ENCODE assay signal across 50 mouse cellular contexts in genomic region chr7:43815211-43815610, GRCm38 (mm10). TPM values are rescaled to one million over a fixed set of nuclear protein-coding genes. Genes with fewer than 3 reads are reported as not detected.
"Had no signal": no experiment of that assay in that cellular context is flagged by ENCODE, and none has a peak within 500 bp of the region (broad histone marks: within the 10 kb centered on the region; RNA-seq: fewer than 3 reads in every experiment).

No protein-coding gene starts in this region.

- DNase-seq: heart, postnatal 10 days; heart, postnatal 14 days; heart, postnatal 36 days; kidney, adult 11 months; kidney, adult 18-20 months; kidney, adult 2 months; kidney, adult 8-10 months; kidney, adult 9 months; kidney, postnatal 10 days; kidney, postnatal 14 days; kidney, postnatal 25 days; kidney, postnatal 36 days; kidney, postnatal 4 days; layer of hippocampus, adult 9-11 months; layer of hippocampus, postnatal 36 days had no signal

- H3K4me2 ChIP-seq: heart, embryonic 11.5 days; heart, embryonic 12.5 days; heart, embryonic 13.5 days; heart, embryonic 15.5 days; hindbrain, embryonic 12.5 days; hindbrain, embryonic 13.5 days; hindbrain, embryonic 14.5 days; hindbrain, embryonic 15.5 days; intestine, embryonic 15.5 days; kidney, embryonic 15.5 days had no signal

- H3K9me3 ChIP-seq: heart, embryonic 10.5 days; heart, embryonic 12.5 days; heart, embryonic 13.5 days; heart, embryonic 15.5 days; hindbrain, embryonic 10.5 days; hindbrain, embryonic 12.5 days; hindbrain, embryonic 13.5 days; hindbrain, embryonic 15.5 days; intestine, embryonic 15.5 days; kidney, embryonic 15.5 days had no signal

- H3K4me1 ChIP-seq: heart, embryonic 10.5 days; heart, embryonic 12.5 days; heart, embryonic 13.5 days; heart, embryonic 15.5 days; hindbrain, embryonic 10.5 days; hindbrain, embryonic 12.5 days; hindbrain, embryonic 13.5 days; hindbrain, embryonic 15.5 days; intestine, embryonic 15.5 days; kidney, embryonic 15.5 days had no signal

- ATAC-seq: hindbrain, embryonic 16.5 days; hindbrain, postnatal 0 days; inflammation-experienced regulatory T-cells, adult 6 months; intestine, embryonic 15.5 days; intestine, postnatal 0 days had no signal

- H3K36me3 ChIP-seq: heart, embryonic 10.5 days; heart, embryonic 12.5 days; heart, embryonic 13.5 days; heart, embryonic 15.5 days; hindbrain, embryonic 10.5 days; hindbrain, embryonic 12.5 days; hindbrain, embryonic 13.5 days; hindbrain, embryonic 15.5 days; intestine, embryonic 15.5 days; kidney, embryonic 15.5 days had no signal

- H3K27ac ChIP-seq: heart, embryonic 10.5 days; heart, embryonic 13.5 days; heart, embryonic 15.5 days; hindbrain, embryonic 10.5 days; hindbrain, embryonic 12.5 days; hindbrain, embryonic 13.5 days; hindbrain, embryonic 14.5 days; hindbrain, embryonic 15.5 days; hindbrain, postnatal 0 days; intestine, embryonic 15.5 days; kidney, embryonic 15.5 days; kidney, postnatal 0 days; layer of hippocampus, adult 2 months; left cerebral cortex, adult 2 months had no signal

- H3K9ac ChIP-seq: heart, embryonic 12.5 days; heart, embryonic 13.5 days; heart, embryonic 15.5 days; hindbrain, embryonic 12.5 days; hindbrain, embryonic 13.5 days; hindbrain, embryonic 14.5 days; hindbrain, embryonic 15.5 days; intestine, embryonic 15.5 days; kidney, embryonic 15.5 days had no signal

- H3K4me3 ChIP-seq: heart, embryonic 10.5 days; heart, embryonic 12.5 days; heart, embryonic 13.5 days; heart, embryonic 15.5 days; hindbrain, embryonic 10.5 days; hindbrain, embryonic 12.5 days; hindbrain, embryonic 13.5 days; hindbrain, embryonic 15.5 days; intestine, embryonic 15.5 days; kidney, embryonic 15.5 days; layer of hippocampus, adult 2 months; left cerebral cortex, adult 2 months had no signal

- H3K27me3 ChIP-seq: heart, embryonic 15.5 days; hindbrain, embryonic 12.5 days; hindbrain, embryonic 13.5 days; hindbrain, embryonic 15.5 days; intestine, embryonic 15.5 days; kidney, embryonic 15.5 days had no signal

RNA-seq across cellular contexts. Expression of gene Klk7, which starts 4.1 kb away (rescaled TPM):
- total RNA-seq: heart, adult 8-10 months; heart, postnatal 10 days; hindbrain, postnatal 0 days; left cerebral cortex, adult 18-20 months; left cerebral cortex, adult 2 months had no signal
- polyA plus RNA-seq: heart, embryonic 10.5 days; heart, embryonic 15.5 days; heart, embryonic 16.5 days; heart, postnatal 0 days; hindbrain, embryonic 10.5 days; hindbrain, embryonic 12.5 days; hindbrain, embryonic 13.5 days; hindbrain, embryonic 14.5 days; hindbrain, embryonic 15.5 days; hindbrain, embryonic 16.5 days; intestine, embryonic 15.5 days; intestine, postnatal 0 days; kidney, adult 2 months; kidney, embryonic 14.5 days; kidney, embryonic 15.5 days; kidney, postnatal 0 days; large intestine, adult 2 months had no signal

RNA-seq across cellular contexts. Expression of gene Klk6, which starts 9.1 kb away (rescaled TPM):
- total RNA-seq: heart, adult 8-10 months; heart, postnatal 10 days; heart, postnatal 14 days; heart, postnatal 25 days; heart, postnatal 36 days; hematopoietic stem cell, adult 5-6 weeks; hindbrain, postnatal 0 days; layer of hippocampus, postnatal 10 days; layer of hippocampus, postnatal 14 days; layer of hippocampus, postnatal 25 days had no signal
- polyA plus RNA-seq: heart, embryonic 10.5 days; heart, embryonic 11.5 days; heart, embryonic 12.5 days; heart, embryonic 13.5 days; heart, embryonic 14.5 days; heart, embryonic 15.5 days; heart, embryonic 16.5 days; heart, postnatal 0 days; hindbrain, embryonic 10.5 days; hindbrain, embryonic 11.5 days; hindbrain, embryonic 12.5 days; hindbrain, embryonic 13.5 days; hindbrain, embryonic 14.5 days; hindbrain, embryonic 15.5 days; hindbrain, embryonic 16.5 days; hindbrain, postnatal 0 days; intestine, embryonic 15.5 days; intestine, postnatal 0 days; kidney, adult 2 months; kidney, embryonic 14.5 days; kidney, embryonic 16.5 days; kidney, postnatal 0 days; large intestine, adult 2 months had no signal

RNA-seq across cellular contexts. Expression of gene Klk9, which starts 23.5 kb away (rescaled TPM):
- total RNA-seq: heart, adult 8-10 months; heart, postnatal 10 days; heart, postnatal 14 days; heart, postnatal 25 days; heart, postnatal 36 days; hematopoietic stem cell, adult 5-6 weeks; hindbrain, postnatal 0 days; layer of hippocampus, adult 18-20 months; layer of hippocampus, adult 2 months; layer of hippocampus, postnatal 10 days; layer of hippocampus, postnatal 36 days; left cerebral cortex, adult 18-20 months; left cerebral cortex, adult 2 months had no signal
- polyA plus RNA-seq: heart, embryonic 10.5 days; heart, embryonic 11.5 days; heart, embryonic 12.5 days; heart, embryonic 14.5 days; heart, embryonic 15.5 days; heart, postnatal 0 days; hindbrain, embryonic 12.5 days; hindbrain, embryonic 14.5 days; hindbrain, postnatal 0 days; inflammation-experienced regulatory T-cells, adult 6 months; intestine, embryonic 15.5 days; intestine, postnatal 0 days; kidney, adult 2 months; kidney, embryonic 14.5 days; kidney, embryonic 16.5 days; large intestine, adult 2 months had no signal

RNA-seq across cellular contexts. Expression of gene Klk5, which starts 26.6 kb away (rescaled TPM):
- total RNA-seq: heart, adult 8-10 months; heart, postnatal 10 days; heart, postnatal 14 days; heart, postnatal 25 days; heart, postnatal 36 days; hematopoietic stem cell, adult 5-6 weeks; hindbrain, postnatal 0 days; layer of hippocampus, adult 18-20 months; layer of hippocampus, adult 2 months; layer of hippocampus, adult 8-10 months; layer of hippocampus, postnatal 10 days; layer of hippocampus, postnatal 14 days; layer of hippocampus, postnatal 25 days; layer of hippocampus, postnatal 36 days; left cerebral cortex, adult 18-20 months; left cerebral cortex, adult 2 months had no signal
- polyA plus RNA-seq: heart, embryonic 11.5 days; heart, embryonic 12.5 days; heart, embryonic 13.5 days; heart, embryonic 14.5 days; heart, embryonic 15.5 days; heart, embryonic 16.5 days; heart, postnatal 0 days; hindbrain, embryonic 13.5 days; hindbrain, embryonic 14.5 days; hindbrain, embryonic 15.5 days; hindbrain, embryonic 16.5 days; hindbrain, postnatal 0 days; inflammation-experienced regulatory T-cells, adult 6 months; intestine, embryonic 15.5 days; intestine, postnatal 0 days; kidney, adult 2 months; kidney, embryonic 14.5 days; kidney, embryonic 15.5 days; kidney, embryonic 16.5 days; kidney, postnatal 0 days; large intestine, adult 2 months had no signal
